Mouse (Mus musculus): ENCODE measurements around the gene Cox10. TPM values are rescaled to one million over a fixed set of nuclear protein-coding genes. Genes with fewer than 3 reads are reported as not detected.

Gene Cox10
- polyA plus RNA-seq, 1 experiment from 2014 or later, result 28.9 TPM

DNA sequence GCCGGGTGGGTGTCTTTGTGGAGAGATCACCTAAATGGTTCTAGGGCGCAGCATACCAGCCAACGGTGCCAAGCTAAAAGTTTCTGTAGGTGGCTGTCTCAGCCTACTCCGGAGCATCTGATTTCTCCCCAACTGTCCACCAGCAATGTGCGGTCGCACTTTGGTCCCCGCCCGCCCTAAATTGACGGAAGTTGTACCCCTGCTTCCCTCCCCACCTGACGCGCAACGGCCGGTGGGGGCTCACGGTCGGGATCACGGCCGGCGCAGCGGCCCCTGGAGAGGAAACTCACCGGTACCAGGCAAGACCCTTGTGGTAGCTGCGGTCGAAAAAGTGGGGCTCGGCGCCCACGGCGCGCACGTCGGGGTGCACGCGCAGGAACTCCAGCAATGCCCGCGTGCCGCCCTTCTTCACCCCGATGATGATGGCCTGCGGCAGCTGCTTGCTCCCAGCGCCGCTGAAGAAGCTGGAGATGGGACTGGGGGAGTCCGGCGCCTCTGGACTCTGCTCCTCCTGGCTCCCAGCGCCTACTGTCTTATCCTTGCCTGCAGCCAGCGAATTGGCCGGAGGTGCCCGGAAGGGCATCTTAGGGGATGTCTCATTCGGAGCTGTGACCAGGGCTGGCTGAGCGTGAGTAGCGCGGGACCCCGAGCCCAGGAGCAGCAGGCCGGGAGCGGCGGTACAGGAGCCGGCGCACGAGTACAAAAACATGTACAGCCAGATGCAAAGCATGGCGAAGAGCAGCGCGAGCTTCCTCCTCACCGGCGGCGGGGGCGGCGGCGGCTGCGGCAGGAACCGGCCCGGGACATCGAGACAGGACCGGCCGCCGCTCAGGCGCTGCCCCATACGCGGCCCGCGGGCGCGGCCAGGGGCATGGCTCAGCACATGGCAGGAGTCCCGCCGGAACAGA, 158.0 kb downstream of the Cox10 start:
- peak overlapping the region; percentile 46 for H3K27ac ChIP-seq (ENCODE audit: low read depth, low read length)
- no peak for ATAC-seq
- peaks cover 38% of the 10 kb centered on the region for H3K27me3 ChIP-seq (replicated peaks; ENCODE audit: control insufficient read depth, insufficient read depth, low read length)
- peak overlapping the region; percentile 68 for H3K9ac ChIP-seq (ENCODE audit: low read depth, low read length)
- H3K36me3 ChIP-seq (ENCODE audit: control insufficient read depth, insufficient read depth, low read length), result no peaks in the 10 kb centered on the region
- under 1% methylated on average over 69 of the region's 80 CpGs for WGBS
- peak overlapping the region; percentile 89 for H3K4me2 ChIP-seq (ENCODE audit: low read length)
- H3K4me1 ChIP-seq (ENCODE audit: control insufficient read depth, insufficient read depth, low read depth, low read length), result peaks cover 30% of the 10 kb centered on the region
- H3K4me3 ChIP-seq (ENCODE audit: low read length), result peak overlapping the region; percentile 56
- H3K9me3 ChIP-seq (ENCODE audit: control insufficient read depth, low read length), result no peaks in the 10 kb centered on the region

DNA sequence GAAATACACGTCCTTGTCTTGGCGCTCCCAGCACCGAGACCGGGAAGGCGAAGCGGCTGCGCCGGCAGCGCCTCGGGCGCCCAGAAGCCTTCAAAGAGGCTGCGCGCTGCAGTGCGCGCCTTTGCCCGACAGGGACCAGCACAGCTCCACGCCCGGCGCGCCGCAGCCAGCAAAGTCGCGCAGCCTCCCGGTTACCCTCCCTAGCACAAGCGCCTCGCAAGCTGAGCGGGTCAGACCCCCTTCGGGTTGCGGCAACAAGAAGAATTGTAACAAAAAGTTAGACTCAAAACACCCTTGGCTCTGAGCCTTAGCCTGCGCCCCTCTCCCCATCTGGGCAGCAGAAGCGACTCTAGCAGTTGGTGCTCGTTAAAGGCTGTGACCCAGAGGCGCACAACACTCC, 158.7 kb downstream of the Cox10 start:
- Histone ChIP-seq H3K4me1 (ENCODE audit: control insufficient read depth, insufficient read depth, low read depth, low read length) (peaks cover 30% of the 10 kb centered on the region), H3K36me3 (ENCODE audit: control insufficient read depth, insufficient read depth, low read length) (no peaks in the 10 kb centered on the region), H3K4me3 (ENCODE audit: low read length) (peak overlapping the region; percentile 56), H3K9ac (ENCODE audit: low read depth, low read length) (peak overlapping the region; percentile 68), H3K27me3 (replicated peaks; ENCODE audit: control insufficient read depth, insufficient read depth, low read length) (peaks cover 34% of the 10 kb centered on the region), H3K9me3 (ENCODE audit: control insufficient read depth, low read length) (no peaks in the 10 kb centered on the region), H3K4me2 (ENCODE audit: low read length) (peak overlapping the region; percentile 89), H3K27ac (ENCODE audit: low read depth, low read length) (no peak overlapping the region)
- peak; percentile 72 for ATAC-seq
- 1% methylated on average over 33 of the region's 33 CpGs for WGBS

DNA sequence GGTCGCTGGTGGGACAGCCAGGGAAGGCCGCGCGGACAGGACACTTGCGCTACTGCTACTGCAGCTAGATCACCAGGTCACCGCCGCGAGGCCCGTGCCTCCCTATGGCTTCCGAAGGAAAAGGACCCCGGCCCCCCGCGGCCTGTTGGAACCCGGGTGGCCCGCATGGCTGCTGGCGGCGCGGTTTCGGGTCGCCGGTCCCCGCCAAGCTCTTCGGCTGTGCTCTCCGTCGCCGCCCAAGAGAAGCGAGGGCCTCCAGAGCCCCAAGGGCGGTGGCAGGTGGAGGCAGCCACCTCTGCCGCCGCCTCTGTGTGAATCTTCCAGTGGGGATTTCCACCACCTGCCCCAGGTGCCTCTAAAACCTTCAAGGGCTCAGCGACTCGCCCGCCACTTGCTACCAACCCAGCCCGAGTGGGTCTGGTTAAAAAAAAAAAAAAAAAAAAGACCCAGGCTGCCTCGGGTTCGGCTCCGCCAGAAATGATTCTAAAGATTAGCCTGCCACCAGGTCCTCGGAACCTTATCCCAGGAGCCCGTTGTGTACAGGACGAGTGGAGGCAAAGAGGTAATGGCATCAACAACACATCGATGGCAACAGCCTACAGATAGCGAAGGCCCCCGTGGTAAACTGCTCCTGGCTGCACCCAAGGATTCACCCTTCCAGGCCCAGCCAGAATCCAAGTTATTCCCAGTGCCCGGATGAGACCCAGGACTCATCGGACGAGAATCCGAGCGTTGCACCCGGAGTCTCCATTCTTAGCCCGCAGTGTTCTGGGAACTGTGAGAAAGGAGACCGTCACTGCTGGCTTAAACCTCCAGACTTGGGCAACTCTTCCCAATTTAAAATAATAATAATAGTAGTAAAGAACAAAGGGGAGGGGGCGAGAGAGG, 159.8 kb downstream of the Cox10 start:
- Histone ChIP-seq H3K9ac (ENCODE audit: low read depth, low read length) (peak overlapping the region; percentile 68), H3K4me3 (ENCODE audit: low read length) (peak overlapping the region; percentile 56), H3K27ac (ENCODE audit: low read depth, low read length) (no peak overlapping the region), H3K4me2 (ENCODE audit: low read length) (peak overlapping the region; percentile 89), H3K36me3 (ENCODE audit: control insufficient read depth, insufficient read depth, low read length) (no peaks in the 10 kb centered on the region), H3K9me3 (ENCODE audit: control insufficient read depth, low read length) (no peaks in the 10 kb centered on the region), H3K4me1 (ENCODE audit: control insufficient read depth, insufficient read depth, low read depth, low read length) (peaks cover 26% of the 10 kb centered on the region), H3K27me3 (replicated peaks; ENCODE audit: control insufficient read depth, insufficient read depth, low read length) (peaks cover 23% of the 10 kb centered on the region)
- no peak for ATAC-seq
- 4% methylated on average over 52 of the region's 52 CpGs for WGBS

DNA sequence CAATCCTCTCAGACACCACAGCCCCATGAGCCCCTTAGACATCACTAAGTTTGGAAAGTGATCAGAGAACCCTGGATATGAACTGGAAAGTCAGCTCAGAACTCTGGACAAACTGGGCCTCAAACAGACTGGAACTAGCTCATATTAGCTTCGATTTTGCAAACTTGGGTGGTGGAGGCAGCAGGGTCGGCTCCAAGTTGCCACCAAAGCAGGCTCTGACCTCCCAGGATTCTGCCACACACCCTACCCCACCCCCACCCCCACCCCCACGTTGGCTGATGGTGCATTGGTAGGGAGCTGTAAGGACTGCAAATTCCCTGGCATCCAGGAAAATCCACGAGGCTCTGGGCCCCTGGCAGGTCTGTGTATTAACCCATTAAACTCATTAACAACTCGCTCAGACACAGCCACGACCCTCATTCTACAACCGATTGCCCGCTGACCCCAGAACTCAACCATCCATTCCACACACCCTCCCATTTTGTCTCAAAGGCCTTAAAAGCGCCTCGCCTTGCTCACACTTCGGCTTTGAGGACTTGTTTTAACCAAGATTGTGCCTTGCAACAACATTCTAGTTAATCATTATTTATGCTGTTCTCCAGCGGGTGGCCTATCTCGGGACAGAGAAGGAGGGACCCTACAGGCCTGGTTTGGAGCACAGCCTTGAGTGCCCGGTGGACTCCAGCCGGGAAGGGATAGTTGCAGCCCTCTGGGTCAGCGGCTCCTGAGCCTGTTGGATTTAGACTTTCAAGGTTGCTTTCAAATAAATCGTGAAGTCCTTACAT, 160.8 kb downstream of the Cox10 start:
- Histone ChIP-seq H3K4me3 (ENCODE audit: low read length) (peak overlapping the region; percentile 56), H3K9me3 (ENCODE audit: control insufficient read depth, low read length) (no peaks in the 10 kb centered on the region), H3K27ac (ENCODE audit: low read depth, low read length) (no peak overlapping the region), H3K36me3 (ENCODE audit: control insufficient read depth, insufficient read depth, low read length) (no peaks in the 10 kb centered on the region), H3K9ac (ENCODE audit: low read depth, low read length) (peak overlapping the region; percentile 68; the same call in 1 of the 2 replicates), H3K4me2 (ENCODE audit: low read length) (peak overlapping the region; percentile 89), H3K27me3 (replicated peaks; ENCODE audit: control insufficient read depth, insufficient read depth, low read length) (peaks cover 19% of the 10 kb centered on the region), H3K4me1 (ENCODE audit: control insufficient read depth, insufficient read depth, low read depth, low read length) (peaks cover 26% of the 10 kb centered on the region)
- no peak for ATAC-seq
- 25% methylated on average over 17 of the region's 17 CpGs for whole genome bisulfite sequencing

DNA sequence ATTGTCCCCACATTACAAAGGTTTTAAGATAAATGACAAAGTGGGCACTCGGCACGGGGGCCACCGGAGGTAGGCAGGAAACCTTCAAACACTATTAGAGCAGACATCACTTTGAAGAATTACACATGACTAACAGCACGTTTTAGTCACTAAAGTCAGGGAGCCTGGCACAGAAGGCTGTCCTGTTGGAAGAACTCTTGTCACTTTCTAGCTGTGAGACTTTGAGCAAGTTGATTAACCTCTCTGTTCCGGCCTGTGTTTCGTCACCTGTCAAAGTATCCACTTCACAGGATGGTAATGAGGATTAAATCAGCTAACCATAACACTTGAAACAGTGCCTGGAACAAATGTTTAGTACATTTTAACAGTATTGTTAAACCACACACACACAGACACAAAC, 161.7 kb downstream of the Cox10 start:
- ATAC-seq, result no peak
- H3K27ac ChIP-seq (ENCODE audit: low read depth, low read length), result no peak overlapping the region
- peak overlapping the region; percentile 24 for H3K4me2 ChIP-seq (ENCODE audit: low read length)
- H3K27me3 ChIP-seq (replicated peaks; ENCODE audit: control insufficient read depth, insufficient read depth, low read length), result peaks cover 17% of the 10 kb centered on the region
- peaks cover 21% of the 10 kb centered on the region for H3K4me1 ChIP-seq (ENCODE audit: control insufficient read depth, insufficient read depth, low read depth, low read length)
- no peak overlapping the region for H3K4me3 ChIP-seq (ENCODE audit: low read length)
- no peaks in the 10 kb centered on the region for H3K36me3 ChIP-seq (ENCODE audit: control insufficient read depth, insufficient read depth, low read length)
- 27% methylated on average over 6 of the region's 6 CpGs for WGBS
- no peak overlapping the region for H3K9ac ChIP-seq (ENCODE audit: low read depth, low read length)
- H3K9me3 ChIP-seq (ENCODE audit: control insufficient read depth, low read length), result no peaks in the 10 kb centered on the region

DNA sequence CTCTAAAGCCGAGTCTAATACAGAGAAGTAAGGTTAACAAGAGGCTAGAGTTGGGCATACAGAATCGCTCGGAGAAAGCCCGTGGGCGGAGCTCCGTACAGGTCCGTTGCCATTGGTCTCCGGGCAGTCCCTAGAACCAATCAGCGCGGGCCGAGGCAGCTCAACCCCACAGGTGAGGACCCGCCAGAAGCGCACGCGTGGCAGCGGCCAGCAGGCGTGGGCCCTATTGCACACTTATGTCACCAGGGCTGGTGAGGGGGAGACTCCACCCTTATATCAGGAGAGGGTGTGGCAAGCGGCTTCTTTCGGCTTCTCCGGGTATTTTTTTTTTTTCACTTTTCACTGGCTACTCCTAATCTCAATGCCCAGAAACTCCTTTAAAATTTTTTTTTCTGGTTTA, 164.9 kb downstream of the Cox10 start:
- peaks cover 9% of the 10 kb centered on the region for H3K27me3 ChIP-seq (replicated peaks; ENCODE audit: control insufficient read depth, insufficient read depth, low read length)
- H3K36me3 ChIP-seq (ENCODE audit: control insufficient read depth, insufficient read depth, low read length), result no peaks in the 10 kb centered on the region
- 1% methylated on average over 20 of the region's 20 CpGs for WGBS
- H3K4me1 ChIP-seq (ENCODE audit: control insufficient read depth, insufficient read depth, low read depth, low read length), result peaks cover 8% of the 10 kb centered on the region
- H3K4me3 ChIP-seq (ENCODE audit: low read length), result peak overlapping the region; percentile 40
- H3K27ac ChIP-seq (ENCODE audit: low read depth, low read length), result no peak overlapping the region
- peak overlapping the region; percentile 24 for H3K9ac ChIP-seq (ENCODE audit: low read depth, low read length)
- peak; percentile 92 for ATAC-seq
- peak overlapping the region; percentile 69 for H3K4me2 ChIP-seq (ENCODE audit: low read length)
- no peaks in the 10 kb centered on the region for H3K9me3 ChIP-seq (ENCODE audit: control insufficient read depth, low read length)

DNA sequence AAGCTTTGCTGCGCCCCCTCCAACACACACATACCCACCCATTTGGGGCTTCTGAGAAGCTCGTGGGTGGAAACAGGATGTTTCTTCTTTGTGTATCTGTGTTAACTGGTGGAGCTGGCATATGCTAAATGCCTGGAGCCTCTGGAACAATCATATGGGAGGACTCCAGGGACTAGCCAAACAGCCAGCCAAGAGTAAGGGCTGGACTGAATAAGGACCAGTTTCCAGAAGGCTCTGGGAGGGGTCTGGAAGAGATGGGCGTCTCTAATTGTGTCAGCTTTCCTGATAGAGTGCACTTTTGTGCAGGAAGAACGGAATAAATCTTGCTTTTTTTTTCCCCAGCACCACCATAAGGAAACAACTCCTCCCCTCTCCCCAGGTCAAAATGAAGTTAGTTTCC, 165.3 kb downstream of the Cox10 start:
- peak overlapping the region; percentile 19; the same call in 1 of the 2 replicates for H3K9ac ChIP-seq (ENCODE audit: low read depth, low read length)
- H3K4me2 ChIP-seq (ENCODE audit: low read length), result peak overlapping the region; percentile 69
- H3K27ac ChIP-seq (ENCODE audit: low read depth, low read length), result no peak overlapping the region
- whole genome bisulfite sequencing, result 12% methylated on average over 4 of the region's 4 CpGs
- peaks cover 9% of the 10 kb centered on the region for H3K27me3 ChIP-seq (replicated peaks; ENCODE audit: control insufficient read depth, insufficient read depth, low read length)
- H3K36me3 ChIP-seq (ENCODE audit: control insufficient read depth, insufficient read depth, low read length), result no peaks in the 10 kb centered on the region
- peaks cover 5% of the 10 kb centered on the region; the same call in 1 of the 2 replicates for H3K4me1 ChIP-seq (ENCODE audit: control insufficient read depth, insufficient read depth, low read depth, low read length)
- H3K9me3 ChIP-seq (ENCODE audit: control insufficient read depth, low read length), result no peaks in the 10 kb centered on the region
- H3K4me3 ChIP-seq (ENCODE audit: low read length), result peak overlapping the region; percentile 40
- peak; percentile 66 for ATAC-seq

Measured in hindbrain, embryonic 16.5 days (tissue).